Mouse (Mus musculus) forebrain, embryonic 16.5 days (tissue): ENCODE measurements around the gene Hhatl. TPM values are rescaled to one million over a fixed set of nuclear protein-coding genes. Genes with fewer than 3 reads are reported as not detected.

ENCODE experiments used
- ATAC-seq: fragments of 200-750 bp; cut with Nextera tagmentation; 2 replicates; pipeline ENCODE4 v1.8.0; 2017; ENCODE audit warnings: mild to moderate bottlenecking, moderate library complexity
- H3K27ac ChIP-seq: fragments of 300-500 bp; sonication (generic); 2 replicates; pipeline ENCODE4 v1.5.1; 2014; ENCODE audit warnings: low read length, control low read depth
- H3K27me3 ChIP-seq: fragments of 300-500 bp; sonication (generic); replicated peaks from 2 replicates; pipeline ENCODE4 v1.6.1; 2014; ENCODE audit warnings: low read length; ENCODE audit not compliant: control insufficient read depth, insufficient read depth
- H3K36me3 ChIP-seq: fragments of 300-500 bp; sonication (generic); 2 replicates; pipeline ENCODE4 v1.6.1; 2014; ENCODE audit not compliant: control insufficient read depth, insufficient read depth
- H3K4me1 ChIP-seq: fragments of 300-500 bp; sonication (generic); replicated peaks from 2 replicates; pipeline ENCODE4 v1.6.1; 2014; ENCODE audit warnings: low read length; ENCODE audit not compliant: control insufficient read depth, insufficient read depth
- H3K4me2 ChIP-seq: fragments of 300-500 bp; sonication (generic); 2 replicates; pipeline ENCODE4 v1.6.1; 2014; ENCODE audit warnings: mild to moderate bottlenecking, low read length, control low read depth
- H3K4me3 ChIP-seq: fragments of 300-500 bp; sonication (generic); replicated peaks from 2 replicates; pipeline ENCODE4 v1.5.1; 2014; ENCODE audit warnings: mild to moderate bottlenecking, low read length, control low read depth
- H3K9ac ChIP-seq: fragments of 300-500 bp; sonication (generic); replicated peaks from 2 replicates; pipeline ENCODE4 v1.6.1; 2014; ENCODE audit warnings: low read depth, low read length, control low read depth
- H3K9me3 ChIP-seq: fragments of 300-500 bp; sonication (generic); 2 replicates; pipeline ENCODE4 v1.6.1; 2016; ENCODE audit warnings: low read length; ENCODE audit not compliant: control insufficient read depth
- WGBS: fragments of 180-500 bp; shearing (Covaris S2); extraction: QIAGEN DNeasy Blood & Tissue Kit; methylation state at CpG from one replicate; pipeline ENCODE4 v1.1.7; 2014; 5-methylcytosine and 5-hydroxymethylcytosine counted together
- polyA plus RNA-seq: library from polyadenylated mRNA; unstranded; fragments of >200 nt; fragmentation: Nextera tagmentation; extraction: Ambion mirVana; gene quantifications from 2 replicates; pipeline ENCODE4 v1.2.1, GENCODE M21; 2015

Gene Hhatl
- polyA plus RNA-seq, 1 experiment from 2014 or later, result not detected

DNA sequence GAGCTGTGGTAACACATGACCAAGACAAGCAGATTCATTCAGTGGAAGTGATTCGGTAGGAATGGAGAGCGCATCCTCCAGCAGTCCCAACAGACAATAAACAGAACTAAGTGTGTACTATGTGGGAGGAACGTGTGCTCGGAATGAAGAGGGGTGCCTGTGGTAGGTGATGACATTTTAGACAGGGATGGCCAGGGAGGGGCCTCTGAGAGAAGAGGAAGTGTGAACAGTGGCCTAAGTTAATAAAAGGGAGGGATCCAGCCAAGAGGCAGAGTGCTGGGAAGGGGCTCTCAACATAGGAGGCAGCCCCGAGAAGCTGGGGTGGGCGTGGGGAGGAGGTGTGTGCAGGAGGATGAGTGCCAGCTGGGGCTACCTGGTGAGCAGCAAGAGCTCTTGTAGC, 36.0 kb upstream of the Hhatl start:
- no peak overlapping the region for H3K4me3 ChIP-seq
- no peaks in the 10 kb centered on the region for H3K9me3 ChIP-seq

DNA sequence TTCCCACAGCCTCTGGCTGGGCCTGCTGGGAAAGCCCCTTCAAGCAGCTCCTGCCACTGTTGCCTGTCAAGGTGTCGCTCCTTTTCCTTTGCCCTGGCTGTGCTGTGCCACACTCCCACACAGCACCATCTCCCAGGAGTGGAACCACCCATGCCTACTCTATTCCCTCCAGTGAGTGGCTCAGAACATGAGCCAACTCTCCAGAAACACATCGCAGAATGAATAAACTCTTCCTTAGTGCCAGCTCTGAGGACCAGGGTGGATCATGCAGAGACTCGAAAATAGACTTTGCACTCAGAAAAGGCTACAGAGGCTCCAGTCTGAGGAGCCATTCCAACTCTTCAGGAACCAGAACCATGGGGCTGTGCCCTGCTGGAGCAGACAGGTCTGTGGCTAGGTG, 34.0 kb upstream of the Hhatl start:
- Histone ChIP-seq H3K4me3 (no peak overlapping the region), H3K4me2 (no peak overlapping the region), H3K9me3 (no peaks in the 10 kb centered on the region), H3K27ac (no peak overlapping the region), H3K36me3 (no peaks in the 10 kb centered on the region), H3K4me1 (peaks cover 17% of the 10 kb centered on the region), H3K9ac (no peak overlapping the region), H3K27me3 (no peaks in the 10 kb centered on the region)
- no peak for ATAC-seq
- WGBS, result 92% methylated on average over 3 of the region's 3 CpGs

More for the DNA sequence above, 36.0 kb upstream of the Hhatl start:
- 87% methylated on average over 6 of the region's 6 CpGs for WGBS
- Histone ChIP-seq H3K27me3 (no peaks in the 10 kb centered on the region), H3K4me2 (no peak overlapping the region), H3K9ac (no peak overlapping the region), H3K36me3 (no peaks in the 10 kb centered on the region), H3K4me1 (peaks cover 7% of the 10 kb centered on the region), H3K27ac (no peak overlapping the region)
- ATAC-seq, result no peak

DNA sequence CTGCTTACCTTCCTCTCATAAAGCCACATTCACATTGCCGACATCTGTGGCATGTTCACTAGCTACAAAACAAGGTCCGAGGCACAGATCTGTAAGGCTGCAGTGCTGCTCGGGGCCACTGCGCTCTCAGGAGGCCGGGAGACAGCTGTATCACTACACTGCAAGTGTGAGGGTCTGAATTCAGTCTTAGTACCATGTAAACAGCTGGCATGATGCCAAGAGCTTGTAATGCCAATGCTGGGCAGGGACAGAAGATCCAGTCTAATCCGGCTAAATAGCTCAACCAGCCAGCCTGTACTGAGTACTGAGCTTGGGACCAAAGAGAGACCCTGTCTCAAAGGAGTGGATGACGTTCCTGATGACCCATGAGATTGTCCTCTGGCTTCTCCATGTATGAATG, 31.7 kb upstream of the Hhatl start:
- Histone ChIP-seq H3K9me3 (no peaks in the 10 kb centered on the region), H3K9ac (no peak overlapping the region), H3K27me3 (no peaks in the 10 kb centered on the region), H3K4me3 (no peak overlapping the region), H3K27ac (no peak overlapping the region), H3K4me2 (no peak overlapping the region), H3K36me3 (no peaks in the 10 kb centered on the region), H3K4me1 (peaks cover 27% of the 10 kb centered on the region)
- ATAC-seq, result peak; percentile 37; the same call in 1 of the 2 replicates
- WGBS, result 38% methylated on average over 7 of the region's 7 CpGs

DNA sequence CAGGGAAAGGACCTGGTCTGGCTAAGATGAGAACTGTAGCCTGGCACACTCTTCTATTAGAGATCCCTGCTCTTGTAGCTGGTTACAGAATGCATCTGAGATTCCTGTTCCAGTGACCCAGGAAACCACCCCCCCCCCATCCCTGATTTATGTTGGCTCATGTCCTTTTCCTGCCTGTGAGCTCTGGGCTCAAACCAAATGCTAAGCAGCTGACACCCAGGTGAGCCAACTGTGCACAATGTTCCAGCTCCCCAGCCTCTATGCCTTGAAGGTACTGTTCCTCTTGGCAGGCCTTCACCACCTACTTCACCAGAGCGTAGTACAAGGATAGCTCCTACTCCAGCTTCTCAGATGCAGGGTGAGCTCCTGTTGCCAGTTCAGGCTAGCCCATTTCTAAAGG, 30.7 kb upstream of the Hhatl start:
- 91% methylated on average over 1 of the region's 1 CpGs for WGBS
- Histone ChIP-seq H3K36me3 (no peaks in the 10 kb centered on the region), H3K4me2 (no peak overlapping the region), H3K9ac (no peak overlapping the region), H3K4me3 (no peak overlapping the region), H3K27me3 (no peaks in the 10 kb centered on the region), H3K4me1 (peaks cover 27% of the 10 kb centered on the region), H3K9me3 (no peaks in the 10 kb centered on the region), H3K27ac (peak overlapping the region; percentile 81)
- no peak for ATAC-seq

DNA sequence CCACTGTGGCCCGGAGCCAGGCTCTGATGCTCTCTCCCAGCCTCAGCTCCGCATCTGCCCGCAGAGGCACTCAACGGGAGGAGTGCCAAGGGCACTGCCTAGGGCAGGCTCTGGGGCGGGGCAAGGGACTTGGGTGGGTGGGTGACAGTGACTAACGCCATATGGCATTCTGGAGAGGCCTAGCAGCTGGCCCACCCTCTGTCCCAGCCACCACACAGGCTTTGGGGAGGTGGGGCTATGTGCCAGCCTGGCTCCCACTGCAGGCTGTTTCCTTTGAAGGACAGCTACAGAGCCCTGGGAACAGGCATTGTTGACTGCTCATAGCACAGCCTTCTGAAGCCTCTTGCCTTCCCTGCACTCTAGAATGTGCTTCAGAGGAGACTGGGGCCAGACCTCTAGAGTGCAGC, 30.3 kb upstream of the Hhatl start:
- WGBS, result 23% methylated on average over 6 of the region's 6 CpGs
- peak; percentile 93 for ATAC-seq
- no peak overlapping the region for H3K9ac ChIP-seq

DNA sequence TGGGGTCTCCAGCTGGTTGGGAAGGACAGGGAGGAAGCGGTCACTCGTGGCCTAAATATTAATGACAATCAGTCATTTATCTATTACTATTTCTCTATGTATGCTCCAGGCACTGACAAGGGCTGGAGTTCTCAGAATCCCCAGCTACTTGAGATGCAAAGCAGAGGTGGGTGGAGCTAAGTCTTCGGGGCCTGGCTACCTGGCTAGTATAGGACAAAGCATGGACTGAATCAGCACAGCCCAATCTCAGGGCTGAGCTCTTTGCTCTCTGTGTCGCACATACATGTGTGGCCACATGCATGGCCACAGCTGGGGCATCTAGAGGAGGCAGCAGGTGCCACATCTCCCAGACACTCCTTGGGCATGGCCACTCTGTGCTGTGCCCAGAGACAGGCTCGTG, 28.5 kb upstream of the Hhatl start:
- Histone ChIP-seq H3K27me3 (no peaks in the 10 kb centered on the region), H3K9ac (no peak overlapping the region), H3K36me3 (no peaks in the 10 kb centered on the region), H3K4me1 (peaks cover 27% of the 10 kb centered on the region), H3K9me3 (no peaks in the 10 kb centered on the region), H3K4me2 (no peak overlapping the region), H3K27ac (no peak overlapping the region), H3K4me3 (no peak overlapping the region)
- WGBS, result 71% methylated on average over 5 of the region's 5 CpGs
- ATAC-seq, result no peak

More for the DNA sequence above, 30.3 kb upstream of the Hhatl start:
- Histone ChIP-seq H3K9me3 (no peaks in the 10 kb centered on the region), H3K4me2 (no peak overlapping the region), H3K36me3 (no peaks in the 10 kb centered on the region), H3K4me1 (peaks cover 27% of the 10 kb centered on the region), H3K27ac (peak overlapping the region; percentile 81), H3K4me3 (no peak overlapping the region), H3K27me3 (no peaks in the 10 kb centered on the region)

DNA sequence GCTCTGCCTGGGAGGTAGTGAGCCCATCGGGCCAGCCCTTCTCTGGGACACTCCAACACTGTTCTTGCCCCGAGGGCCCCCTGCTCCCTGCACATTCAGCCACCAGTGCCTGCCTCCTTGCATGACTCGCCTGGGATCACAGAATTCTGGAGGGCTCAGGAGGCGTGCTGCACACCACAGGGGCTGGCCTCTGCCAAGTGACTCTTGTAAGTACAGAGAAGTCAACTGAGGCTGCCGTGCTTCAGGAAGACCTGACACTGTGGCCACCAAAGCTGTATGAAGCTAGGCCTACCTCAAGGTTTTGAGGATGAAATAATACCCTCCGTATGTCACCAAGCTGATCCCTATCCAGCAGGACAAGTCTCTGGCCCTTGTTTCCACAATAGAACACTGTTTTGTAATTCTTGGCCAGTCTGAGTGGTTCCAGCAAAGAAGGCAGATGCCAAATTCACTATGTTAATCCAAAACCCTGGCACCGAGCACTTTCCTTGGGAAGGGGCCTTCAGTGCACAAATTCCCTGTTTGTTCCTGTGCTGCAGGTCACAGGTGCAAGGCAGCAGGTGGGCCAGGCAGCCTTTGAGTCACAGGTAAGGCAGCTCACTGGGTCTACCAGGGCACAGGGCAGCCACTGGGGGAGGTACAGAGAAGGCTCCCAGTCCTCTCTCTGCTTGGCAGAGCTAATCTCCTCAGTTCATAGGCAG, 27.6 kb upstream of the Hhatl start:
- Histone ChIP-seq H3K4me2 (no peak overlapping the region), H3K36me3 (no peaks in the 10 kb centered on the region), H3K27ac (peak overlapping the region; percentile 29; the same call in 1 of the 2 replicates), H3K27me3 (no peaks in the 10 kb centered on the region), H3K9ac (no peak overlapping the region), H3K4me3 (no peak overlapping the region), H3K9me3 (no peaks in the 10 kb centered on the region), H3K4me1 (peaks cover 27% of the 10 kb centered on the region)
- 36% methylated on average over 7 of the region's 7 CpGs for WGBS
- no peak for ATAC-seq

DNA sequence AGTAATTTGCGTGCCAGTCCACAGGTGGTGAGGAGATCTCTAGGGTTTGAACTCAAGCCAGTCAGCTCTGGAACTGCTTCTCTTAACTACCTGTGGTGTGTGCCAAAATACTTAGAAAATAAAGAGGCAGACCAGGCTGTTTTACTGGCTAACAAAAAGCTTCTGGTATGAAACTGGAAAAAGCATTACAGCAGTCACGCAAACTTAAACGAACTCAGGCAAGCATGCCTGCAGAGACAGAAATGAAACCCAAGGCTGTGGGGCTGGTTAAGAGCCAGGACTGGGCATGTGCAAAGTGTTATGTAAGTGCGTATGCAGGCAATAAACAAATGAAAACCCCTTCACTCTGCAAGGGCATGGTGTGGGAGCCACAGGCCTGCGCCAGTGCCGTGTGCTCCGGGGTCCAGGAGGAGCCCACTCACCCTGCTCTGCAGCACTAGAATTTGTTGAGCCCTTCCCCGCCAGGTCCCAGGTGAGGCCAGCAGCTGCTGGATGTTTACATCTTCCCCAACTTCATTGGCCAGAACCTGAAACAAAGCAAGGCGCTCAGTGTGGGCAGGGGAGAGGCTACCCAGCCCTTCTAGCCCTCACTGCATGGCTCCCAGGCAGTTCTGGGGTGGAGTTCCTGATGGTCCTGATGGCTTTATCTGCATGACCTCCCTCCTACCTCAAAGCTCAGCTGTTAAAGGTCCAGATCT, 26.9 kb upstream of the Hhatl start:
- 73% methylated on average over 9 of the region's 9 CpGs for WGBS
- Histone ChIP-seq H3K4me2 (no peak overlapping the region), H3K4me1 (peaks cover 27% of the 10 kb centered on the region), H3K4me3 (no peak overlapping the region), H3K9me3 (no peaks in the 10 kb centered on the region), H3K27me3 (no peaks in the 10 kb centered on the region), H3K27ac (peak overlapping the region; percentile 29; the same call in 1 of the 2 replicates), H3K36me3 (no peaks in the 10 kb centered on the region), H3K9ac (no peak overlapping the region)
- ATAC-seq, result no peak

DNA sequence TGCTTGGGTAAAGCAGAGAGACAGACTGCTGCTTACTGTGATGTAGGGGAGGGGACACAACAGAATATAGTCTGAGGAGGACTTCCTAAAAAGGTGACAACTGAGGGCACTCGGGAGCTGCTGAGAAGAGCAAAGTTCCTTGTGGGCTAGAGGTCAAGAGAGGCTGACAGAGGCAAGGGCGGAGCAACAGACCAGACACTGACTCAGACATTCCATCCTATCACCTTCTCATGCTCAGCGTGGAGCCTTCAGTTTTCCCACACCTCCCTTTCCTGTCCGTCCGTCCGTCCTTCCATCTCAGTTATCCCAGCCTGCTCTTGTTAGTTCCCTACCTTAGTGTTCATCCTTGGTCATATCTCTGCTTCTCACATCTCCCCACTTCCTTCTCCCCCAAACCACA, 22.9 kb upstream of the Hhatl start:
- 90% methylated on average over 6 of the region's 6 CpGs for WGBS
- Histone ChIP-seq H3K4me3 (no peak overlapping the region), H3K9me3 (no peaks in the 10 kb centered on the region), H3K4me1 (peaks cover 16% of the 10 kb centered on the region), H3K4me2 (no peak overlapping the region), H3K27ac (no peak overlapping the region), H3K36me3 (no peaks in the 10 kb centered on the region), H3K9ac (no peak overlapping the region), H3K27me3 (no peaks in the 10 kb centered on the region)
- no peak for ATAC-seq
